Mouse (Mus musculus): ENCODE data around the gene Usp15.

DNA sequence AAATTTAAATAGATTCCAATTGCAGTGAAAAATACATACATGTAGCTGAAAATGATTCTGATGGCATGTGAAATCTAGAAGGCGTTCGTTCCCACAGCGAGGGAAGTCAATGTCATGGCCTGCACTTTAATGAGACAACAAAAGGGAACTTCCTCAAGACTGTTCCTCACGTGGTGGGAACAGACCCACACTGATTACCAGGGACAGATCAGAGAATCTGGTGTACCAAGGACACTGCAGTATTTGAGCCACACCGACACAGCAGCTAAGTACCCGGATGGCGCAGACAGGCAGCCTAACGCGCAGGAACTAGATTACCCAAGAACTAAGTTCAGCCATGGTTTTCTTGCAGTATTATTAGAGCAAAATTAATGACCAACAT lies 84.0 kb downstream of the Usp15 start:
- TF ChIP-seq CTCF (IDR thresholded peaks at IDR 0.05; ENCODE audit: control insufficient read depth, insufficient read depth, low read length) (no peak), POLR2A (IDR thresholded peaks at IDR 0.05; ENCODE audit: borderline replicate concordance, control insufficient read depth, low read depth, low read length) (no peak)

All from bone marrow, adult 2 months (tissue).